Mouse (Mus musculus) skeletal muscle tissue, adult 2 months (tissue): ENCODE measurements at regions not wholly inside any gene's neighbourhood (a gene's known extent, or its start where the extent isn't known, plus 50 kb on each side); places are given as distances from the start of the nearest gene placed in this dataset.
"Not testable (repeated sequence)": the region's sequence is repeated elsewhere in the genome, so short reads cannot be mapped to it uniquely, and the experiment has no call there.

ENCODE experiments used
- DNase-seq: peaks from one replicate; pipeline ENCODE4 v3.0.0-alpha.2; 2012; ENCODE audit warnings: low read depth, low spot score

DNA sequence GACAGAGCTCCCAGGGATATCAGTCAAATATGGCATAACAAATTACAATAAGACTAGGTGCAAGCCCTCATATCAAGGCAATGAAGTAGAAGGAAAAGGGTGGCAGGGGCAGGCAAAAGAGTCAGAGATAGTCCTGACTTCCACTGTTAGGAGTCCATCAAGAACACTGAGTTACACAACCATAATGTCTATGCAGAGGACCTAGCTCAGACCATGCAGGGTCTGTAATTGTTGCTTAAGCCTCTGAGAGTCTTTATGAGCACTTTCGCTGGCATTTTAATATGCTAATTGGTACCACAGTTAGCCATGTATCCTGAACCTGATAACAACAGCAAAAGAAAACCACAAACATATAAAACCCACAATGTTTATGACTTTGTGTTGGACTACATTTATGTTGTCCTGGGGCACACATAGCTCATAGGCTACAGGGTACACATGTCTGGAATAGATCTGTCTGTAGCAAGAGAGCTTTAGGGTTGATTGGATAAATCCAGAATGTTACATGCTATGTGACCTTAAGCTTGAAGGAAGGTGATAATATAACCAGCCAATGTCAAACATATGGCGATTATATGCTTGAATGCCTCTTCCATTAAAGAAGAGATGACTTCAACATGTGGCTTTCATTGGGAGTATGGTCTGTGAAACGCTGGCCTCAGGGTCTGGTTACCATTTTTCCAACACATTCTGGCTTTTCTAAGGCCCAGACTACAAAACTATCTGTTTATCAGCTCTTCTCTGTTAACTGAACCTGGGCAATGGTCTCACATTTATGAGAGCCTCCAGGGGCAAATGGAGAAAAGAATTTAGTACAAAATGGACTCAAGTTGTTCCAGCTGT, 836.6 kb downstream of the Gm9195 start:
- DNase-seq, result no peak

DNA sequence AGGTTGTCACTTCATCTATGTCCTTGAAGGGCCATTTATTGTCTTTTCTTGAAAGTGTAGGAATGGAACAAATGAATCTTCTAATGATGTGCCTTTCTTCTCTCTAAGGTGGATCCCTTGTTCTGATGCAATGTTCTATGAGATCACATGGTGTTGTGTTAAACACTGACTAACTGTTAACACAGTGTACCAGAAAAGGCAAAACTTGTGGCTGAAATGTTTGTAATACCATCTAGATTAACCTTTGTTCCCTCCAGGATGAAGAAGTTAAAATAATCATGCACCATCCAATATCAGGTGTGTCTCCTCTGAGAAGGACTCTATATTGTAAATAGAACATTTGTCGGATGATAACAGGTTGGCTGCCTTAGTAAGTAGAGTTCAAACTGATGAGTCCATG, 849.1 kb downstream of the Gm9195 start:
- DNase-seq, result no peak

DNA sequence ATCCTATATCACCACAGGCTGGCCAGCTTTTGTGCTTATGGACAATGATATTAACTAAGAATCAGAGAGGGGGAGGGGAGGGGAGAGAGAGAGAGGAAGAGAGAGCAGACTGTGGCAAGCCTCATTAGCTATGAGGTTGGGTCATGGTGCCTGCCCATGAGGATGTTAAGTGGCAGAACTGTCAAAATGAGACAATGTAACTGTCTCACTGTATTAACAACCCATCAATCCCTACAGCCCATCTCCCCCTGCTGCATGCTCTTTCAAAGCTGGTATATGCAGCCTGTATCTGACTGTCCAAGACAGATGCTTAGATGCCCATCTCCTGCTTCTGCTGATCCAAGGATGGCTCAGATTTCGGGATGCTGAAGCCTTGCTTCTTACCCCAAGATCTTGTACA, 852.6 kb downstream of the Gm9195 start:
- no peak for DNase-seq

DNA sequence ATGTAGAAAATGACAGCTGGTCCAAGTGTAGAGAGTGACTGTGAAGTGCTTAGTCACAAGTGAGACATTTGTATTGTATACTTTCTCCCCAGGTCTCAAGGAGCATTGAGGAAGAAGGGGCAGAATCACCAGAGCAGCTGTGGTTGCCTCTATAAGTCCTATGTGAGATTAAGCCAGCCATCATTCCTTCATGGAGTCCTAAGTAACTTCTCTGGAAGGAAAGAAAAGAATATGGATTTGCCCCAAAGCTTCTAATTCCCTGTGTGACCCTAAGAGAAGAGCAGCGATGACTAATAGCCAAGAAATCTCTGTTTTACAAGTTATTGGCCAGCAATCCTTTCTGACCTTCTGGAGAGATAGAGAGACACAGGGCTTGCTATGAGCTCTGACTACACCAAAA, 856.5 kb downstream of the Gm9195 start:
- DNase-seq, result no peak

DNA sequence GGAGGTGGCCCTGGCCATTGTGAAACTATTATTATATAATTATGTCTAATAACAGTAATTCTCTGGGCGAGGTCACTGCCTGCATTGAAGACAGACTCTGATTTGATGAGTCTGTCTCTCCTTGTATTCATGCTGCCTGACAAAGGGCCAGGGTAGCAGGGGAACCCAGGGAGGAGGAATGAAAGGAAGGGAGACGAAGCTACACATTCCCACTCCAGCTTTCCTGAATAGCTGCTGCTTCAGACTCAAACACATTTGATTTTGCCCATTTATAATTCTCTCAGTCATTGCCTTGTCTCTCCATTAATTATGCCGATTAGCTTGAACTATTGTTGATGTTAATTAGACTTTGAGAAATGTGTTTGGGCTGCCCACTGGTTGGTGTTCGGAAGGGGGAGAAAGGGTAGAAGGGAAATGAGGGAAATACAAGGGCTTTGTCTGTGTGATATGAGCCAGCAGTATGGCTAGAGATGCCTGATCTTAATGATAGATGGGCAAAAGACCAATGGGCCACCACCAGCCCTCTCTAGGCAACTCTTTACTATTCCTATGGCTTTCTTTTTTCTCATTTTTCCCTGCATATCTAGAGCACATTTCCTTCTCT, 881.8 kb downstream of the Gm9195 start:
- DNase-seq, result no peak

DNA sequence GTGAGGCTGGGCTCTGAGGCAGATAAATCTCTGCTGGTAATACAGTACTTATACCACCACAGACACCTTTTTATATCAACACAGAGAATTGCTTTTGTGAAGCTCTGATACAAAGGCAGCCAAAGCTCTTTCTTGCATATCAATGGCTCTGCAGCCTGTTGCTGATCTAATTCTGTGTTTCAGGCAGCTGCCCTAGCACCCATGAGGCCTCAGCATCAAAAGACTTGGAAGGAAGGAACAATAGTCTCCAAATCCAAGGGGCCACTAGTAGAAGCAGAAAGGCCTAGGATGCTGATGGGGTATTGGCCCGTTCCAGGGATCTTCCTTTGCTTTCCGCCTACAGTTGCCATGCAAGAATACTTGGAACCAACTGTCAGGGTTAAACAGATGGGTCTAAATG, 887.9 kb downstream of the Gm9195 start:
- DNase-seq, result no peak

DNA sequence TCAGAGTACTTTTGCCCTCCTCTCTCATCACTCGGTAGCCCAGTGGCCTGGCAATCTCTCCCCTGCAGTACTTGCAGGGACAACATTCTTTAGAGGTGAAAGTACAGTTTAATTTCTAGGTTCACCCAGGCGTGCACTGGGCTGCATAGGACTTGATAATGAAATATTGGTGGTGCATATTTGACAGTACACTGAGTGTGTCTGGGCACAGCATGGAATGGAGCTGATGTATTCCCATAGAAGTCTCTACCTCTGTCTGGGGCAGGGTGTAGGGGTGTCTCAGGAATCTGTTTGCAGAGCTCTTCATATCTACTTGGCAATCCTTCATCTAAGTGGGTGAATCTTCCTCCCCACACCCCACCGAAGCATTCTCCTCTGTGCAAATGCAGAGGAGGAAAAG, 893.8 kb downstream of the Gm9195 start:
- DNase-seq, result no peak

DNA sequence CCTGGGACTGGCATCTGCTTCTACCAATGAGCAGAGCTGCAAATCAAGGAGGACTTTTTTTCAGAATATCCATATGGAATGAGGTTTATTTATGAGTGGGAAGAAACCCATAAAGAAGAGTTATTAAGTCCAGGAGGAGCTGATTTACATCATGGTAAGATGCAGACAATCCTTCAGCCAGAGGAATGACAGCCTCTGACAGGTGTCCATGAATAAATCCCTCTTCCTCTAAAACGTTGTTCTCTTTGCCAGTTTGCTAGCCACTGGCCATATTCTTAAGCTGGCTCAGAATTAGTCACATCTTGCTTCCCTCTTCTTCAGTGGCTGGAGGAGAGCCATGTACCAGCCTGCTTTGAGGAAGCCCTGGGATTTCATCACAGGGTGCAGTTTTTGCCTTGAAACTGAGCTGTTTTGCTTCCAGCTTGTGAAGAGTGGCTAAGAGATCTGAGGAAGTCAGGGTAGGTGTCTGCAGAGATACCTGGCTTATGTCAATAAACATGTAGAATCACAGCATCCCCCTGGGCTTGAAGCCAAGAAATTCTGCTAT, 902.9 kb downstream of the Gm9195 start:
- DNase-seq, result no peak

DNA sequence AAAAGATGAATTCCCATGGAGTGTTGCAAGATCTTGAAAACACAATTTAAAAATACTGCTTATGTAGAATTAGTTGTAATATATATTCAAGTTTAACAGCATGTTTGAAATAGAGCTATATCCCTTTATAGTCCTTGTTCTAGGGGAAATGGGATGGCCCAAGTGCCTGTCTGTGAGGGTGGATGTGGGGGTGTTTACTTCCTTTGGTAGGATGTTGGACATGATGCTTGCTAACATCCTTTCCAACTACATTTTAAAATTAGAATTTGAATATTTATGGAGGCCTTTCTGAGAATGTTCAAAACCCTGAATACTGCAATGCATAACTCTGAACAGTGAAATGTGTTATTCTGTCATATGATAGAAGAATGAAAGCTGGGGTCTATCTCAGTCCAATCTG, 903.6 kb downstream of the Gm9195 start:
- DNase-seq, result no peak

DNA sequence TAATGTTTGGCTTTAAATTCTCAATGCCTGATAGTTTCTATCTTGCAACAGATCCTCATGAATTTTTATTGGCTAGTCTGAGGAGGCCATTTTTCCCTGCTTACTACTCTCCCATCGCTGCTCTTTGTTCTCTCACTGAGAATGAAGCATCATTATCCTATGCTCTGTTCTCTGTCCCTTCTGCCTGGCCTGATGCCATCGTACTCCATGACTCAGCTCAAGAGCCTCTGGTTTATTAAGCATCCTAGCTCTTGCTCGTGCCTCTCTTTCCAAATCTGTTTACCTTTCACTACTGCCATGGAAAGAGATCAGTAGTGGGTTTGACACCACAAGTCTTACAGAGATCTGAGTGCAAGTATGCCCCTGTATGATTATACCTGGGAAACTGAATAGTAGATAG, 926.8 kb downstream of the Gm9195 start:
- DNase-seq, result no peak

DNA sequence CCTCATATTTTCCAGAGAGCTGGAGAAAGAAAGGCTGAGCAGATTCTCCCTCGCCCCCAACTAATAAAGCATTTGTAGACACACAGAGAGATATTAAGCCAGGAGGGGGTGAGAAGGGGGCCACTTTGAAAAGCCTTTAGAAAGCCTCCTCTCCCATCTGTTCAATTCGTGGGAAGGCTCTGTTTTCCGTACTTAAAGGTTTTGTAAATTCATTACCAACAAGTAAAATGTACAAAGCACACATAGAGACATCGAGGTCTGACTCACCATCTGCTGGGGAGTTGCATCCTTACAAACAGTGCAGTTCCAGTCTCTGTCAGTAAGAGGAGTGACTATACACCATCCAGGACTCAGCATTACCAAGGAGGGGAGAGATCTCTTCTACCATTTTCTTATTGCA, 929.7 kb downstream of the Gm9195 start:
- no peak for DNase-seq

DNA sequence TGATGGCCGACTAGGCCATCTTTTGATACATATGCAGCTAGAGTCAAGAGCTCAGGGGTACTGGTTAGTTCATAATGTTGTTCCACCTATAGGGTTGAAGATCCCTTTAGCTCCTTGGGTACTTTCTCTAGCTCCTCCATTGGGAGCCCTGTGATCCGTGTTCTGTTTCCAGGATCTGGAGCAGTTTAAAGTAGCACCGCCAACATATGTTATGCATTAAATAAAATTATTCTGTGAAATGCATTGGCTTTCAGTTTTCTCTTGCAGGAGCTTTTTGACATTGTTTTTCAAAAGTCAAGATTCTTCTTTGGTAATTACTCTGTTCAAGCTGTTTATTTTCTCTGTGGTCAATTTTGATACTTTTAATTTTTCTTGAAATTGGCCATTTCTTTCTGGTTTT, 937.3 kb downstream of the Gm9195 start:
- not testable (repeated sequence) for DNase-seq

DNA sequence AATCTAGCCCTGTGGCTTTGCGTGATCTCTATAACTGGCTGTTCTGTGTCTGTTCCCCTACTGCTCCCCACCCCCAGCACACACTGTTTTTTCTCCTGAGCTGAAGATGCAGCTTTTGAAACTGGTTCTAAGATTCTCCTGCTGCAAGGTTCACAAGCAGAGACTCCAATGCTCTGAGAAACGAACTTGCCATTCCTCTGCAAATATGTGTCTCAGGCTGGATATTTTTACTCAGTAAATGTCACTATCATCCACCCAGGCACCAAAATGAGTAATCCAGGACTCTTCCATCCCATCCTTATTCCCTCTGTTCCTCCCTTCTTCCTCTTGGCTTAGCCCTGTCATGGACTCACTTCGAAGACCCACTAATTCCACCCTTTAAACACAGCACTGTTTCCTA, 943.9 kb upstream of the Fam160b2 start:
- DNase-seq, result no peak

DNA sequence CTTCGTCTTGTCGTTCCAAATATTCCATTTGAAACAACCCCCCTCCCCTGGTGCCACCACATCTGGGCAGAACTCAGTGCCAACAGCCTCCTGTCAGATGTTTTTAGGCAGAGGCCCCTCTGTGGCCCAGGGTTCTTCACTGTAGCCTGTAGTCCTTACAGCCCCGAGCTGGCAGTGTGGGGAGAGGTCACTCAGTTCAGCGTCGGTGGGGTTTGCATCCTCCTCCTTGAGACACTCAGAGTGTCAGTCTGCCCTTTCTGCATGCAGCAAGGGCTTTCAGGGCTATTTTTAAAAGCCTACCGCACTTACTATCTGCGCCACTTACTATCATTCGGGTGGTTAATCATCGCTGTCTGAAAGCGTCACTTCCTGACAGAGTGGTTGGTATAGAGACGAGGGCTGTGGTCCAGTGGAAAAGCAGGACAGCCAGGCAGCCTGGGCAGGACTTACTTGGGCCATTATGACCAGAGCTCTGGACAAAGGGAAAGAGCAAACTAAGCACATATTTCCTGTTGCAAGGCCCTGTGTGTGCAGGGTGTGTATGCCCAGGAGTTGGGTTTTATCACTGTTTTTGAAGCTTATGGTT, 932.5 kb upstream of the Fam160b2 start:
- no peak for DNase-seq

DNA sequence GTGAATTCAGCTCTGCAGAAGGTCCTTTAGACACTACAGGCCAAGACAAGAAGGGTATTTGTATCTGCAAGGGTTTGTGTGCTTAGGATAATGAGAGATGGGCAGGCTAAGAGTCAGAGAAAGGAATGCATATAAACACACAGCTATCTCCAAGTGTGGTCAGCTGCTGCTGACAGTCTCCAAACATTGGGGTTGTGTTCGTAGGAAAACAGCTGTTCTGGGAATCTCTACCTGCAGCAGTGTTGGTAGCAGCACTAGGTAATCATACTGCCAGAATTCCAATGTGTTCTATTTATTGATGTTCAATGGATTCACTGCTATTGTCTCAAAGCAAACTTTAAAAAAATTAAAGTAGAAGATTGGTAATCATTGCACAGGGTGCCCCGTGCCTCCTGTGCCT, 931.7 kb upstream of the Fam160b2 start:
- DNase-seq, result no peak

DNA sequence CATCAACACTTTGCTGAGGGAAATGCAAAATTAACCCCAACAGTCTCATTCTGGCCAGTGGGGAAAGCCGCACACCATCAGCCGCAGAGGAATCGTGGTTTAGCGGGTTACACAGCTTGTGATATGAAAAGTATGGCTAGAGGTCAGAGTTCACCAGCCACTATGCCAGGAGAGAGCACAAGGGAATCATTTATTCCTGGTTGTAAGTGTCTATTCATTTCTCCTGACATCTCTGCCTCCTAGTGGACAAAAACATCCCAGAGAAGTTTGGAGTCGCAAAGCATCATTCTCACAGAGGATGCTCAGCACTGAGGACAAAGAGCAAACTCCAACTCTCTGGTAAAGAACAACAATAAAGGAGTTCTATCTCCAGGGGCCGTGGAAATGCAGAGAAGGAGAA, 930.8 kb upstream of the Fam160b2 start:
- DNase-seq, result no peak

DNA sequence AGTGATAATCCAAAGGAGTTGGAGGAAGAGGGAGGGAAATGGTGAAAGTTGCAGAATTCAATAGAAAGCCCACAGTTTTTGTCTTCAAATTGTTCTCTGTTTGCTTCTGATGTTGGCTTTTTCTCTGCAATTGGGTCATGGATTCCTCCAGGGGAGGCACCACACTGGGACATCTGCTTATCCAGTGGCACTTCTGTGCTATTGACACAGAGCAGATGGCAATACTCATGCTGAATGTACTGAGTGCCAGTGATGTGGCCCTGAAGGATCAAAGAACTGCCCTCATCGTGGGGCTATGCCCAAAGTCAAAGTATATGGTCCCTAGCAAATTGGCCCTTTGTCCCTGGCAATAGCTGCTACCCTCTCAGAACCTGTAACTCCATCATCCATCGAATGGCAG, 918.9 kb upstream of the Fam160b2 start:
- DNase-seq, result no peak

DNA sequence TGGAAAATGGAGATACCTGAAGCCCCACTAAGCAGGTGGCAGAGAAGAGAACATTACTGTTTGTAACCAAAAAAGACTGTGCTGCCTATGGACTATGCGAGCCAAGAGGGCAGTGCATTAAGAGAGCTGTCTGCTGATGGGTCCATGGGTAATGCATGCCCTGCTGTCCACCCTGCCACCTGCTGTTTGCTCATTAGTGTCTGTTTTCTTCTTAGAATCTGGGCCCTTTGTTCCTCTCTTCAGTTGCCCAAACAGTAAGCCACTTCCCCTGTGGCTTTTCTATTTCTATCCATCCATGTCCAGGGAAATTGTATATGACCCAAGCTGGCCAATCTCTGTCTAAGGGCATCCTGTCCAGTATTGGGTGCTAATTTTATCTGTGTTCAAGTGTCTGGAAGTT, 901.2 kb upstream of the Fam160b2 start:
- DNase-seq, result no peak

DNA sequence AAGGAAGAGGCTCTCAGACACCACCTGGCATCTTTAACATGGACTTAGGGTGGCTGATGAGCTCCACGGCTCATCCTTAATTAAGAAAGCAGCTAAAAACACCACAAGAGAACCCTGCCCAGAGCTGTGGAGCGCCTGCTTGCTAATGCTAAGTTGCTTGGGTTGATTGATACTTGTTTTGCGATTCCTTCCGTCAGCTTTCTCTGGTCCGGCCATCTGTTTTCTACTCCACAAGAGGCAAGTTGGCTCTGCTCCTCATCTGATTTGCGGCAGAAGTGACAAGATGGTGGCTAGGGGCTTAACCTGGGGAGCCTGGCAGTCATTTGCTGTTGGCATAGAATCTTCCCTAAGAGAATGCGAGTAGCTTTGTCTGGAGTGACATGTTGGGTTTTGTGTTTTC, 891.6 kb upstream of the Fam160b2 start:
- no peak for DNase-seq

DNA sequence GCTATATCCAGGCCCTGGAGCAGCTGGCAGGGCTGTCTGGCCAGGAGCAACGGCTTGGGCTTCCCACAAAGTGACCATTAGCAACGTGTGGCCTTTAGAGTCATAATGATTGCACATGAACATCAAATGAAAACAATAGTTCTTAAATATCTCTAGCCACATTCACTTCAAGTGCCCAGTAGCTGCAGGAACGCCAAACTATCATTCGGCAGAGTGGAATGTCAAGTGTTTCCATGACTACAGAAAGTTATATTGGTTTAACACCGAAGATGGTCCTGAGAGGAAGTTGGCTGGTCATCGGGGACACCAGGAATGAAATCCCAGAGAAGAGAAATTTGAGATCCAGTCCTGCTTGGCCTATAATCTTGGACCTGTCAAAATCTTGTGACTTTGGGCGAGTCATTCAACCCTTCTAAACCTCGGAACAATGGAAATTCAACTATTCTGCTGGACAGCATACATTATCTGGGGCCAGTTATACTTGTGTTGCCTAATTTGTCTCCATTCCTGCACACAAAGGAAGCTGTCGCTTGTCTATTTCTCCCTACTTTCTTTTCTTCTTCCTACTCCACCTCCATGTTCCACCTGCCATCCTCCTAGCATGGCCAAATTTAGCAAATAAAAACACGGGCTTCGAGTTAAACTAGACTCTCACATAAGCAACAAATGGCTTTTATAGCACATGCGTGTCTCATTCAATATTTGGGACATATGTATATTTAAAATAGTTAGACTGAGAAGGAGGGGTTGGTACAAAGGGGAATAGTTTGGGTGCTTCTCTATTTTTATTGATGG, 886.7 kb upstream of the Fam160b2 start:
- no peak for DNase-seq

DNA sequence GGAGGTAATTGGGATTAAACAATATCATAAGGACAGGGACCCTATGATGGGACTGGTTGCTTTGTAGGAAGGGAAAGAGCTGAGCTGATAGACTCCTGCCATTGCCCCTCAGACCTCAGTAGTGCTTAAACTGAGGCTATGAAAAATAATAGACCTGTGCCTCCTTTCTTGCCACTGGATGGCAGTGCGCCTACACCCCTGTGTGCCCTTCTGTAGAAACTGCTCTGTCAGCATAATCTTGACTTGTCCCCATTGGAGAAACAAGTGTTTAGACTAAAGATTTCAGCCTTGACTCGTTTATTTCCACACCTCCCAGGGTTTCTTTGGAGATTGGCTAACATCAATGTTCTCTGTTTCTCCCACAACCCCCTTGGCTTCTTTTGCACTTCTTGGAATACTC, 876.0 kb upstream of the Fam160b2 start:
- no peak for DNase-seq

DNA sequence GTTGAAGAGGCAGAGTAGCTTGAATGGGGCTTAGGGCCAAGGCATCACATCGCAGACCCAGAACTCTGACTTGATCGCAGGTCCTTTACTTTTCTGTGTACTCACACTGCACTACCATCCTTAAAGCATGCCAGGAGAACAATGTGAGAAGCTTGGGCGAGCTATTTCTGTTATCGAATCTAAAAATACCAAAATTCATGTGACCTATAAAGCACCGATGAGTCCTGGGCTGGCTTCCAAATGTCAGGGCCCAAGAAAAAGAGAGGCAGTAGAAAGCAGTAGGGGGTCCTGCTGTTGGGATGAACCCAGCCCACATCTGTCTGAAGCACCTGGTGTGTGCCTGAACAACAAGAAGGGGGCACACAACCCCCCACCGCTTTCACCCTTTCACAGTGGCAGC, 874.3 kb upstream of the Fam160b2 start:
- no peak for DNase-seq
